In the genomic region with DNA sequence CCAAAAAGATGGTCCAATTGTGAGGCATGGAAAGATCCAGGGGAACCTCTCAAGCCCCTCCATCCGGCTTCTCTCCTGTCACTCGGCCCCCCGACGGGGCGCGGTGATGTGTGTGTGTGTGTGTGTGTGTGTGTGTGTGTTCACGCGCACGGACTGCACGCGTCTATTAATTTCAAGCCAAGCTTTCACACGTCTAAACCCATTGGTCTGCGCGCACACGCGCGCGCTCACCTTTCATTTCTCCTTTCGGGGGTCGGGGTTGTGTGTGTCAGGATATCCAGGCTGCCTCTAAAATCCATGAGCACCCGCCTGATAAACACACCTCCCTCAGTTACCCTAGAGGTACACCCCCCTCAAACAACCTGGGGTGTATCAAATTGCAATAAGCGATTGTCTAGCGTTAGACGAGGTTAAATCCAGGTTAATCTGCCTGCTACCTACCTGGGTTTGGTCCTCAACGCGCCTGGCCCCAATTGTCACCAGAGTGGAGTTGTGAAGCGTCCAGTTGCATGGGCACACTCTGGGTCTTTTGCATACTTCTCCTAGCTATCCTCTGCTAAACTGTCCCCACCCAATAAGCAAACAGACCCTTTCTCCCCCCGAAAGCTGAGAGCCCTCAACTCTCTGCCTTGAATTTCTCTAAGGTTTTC, we compare ENCODE assay signal across 8 mouse cellular contexts. TPM values are rescaled to one million over a fixed set of nuclear protein-coding genes. Genes with fewer than 3 reads are reported as not detected.
DNase-seq lines count a peak whose midpoint lies in the region; ATAC-seq and TF ChIP-seq lines count a peak whose summit lies in the region.

No protein-coding gene starts in this region.

- DNase-seq in lung, embryonic 14.5 days, result no peak
- no peak for DNase-seq in lung, postnatal 10 days
- peak; percentile 26 for DNase-seq in neural tube, embryonic 11.5 days (ENCODE audit: low spot score)
- DNase-seq in thymus, adult 2 months, result no peak
- no peak for DNase-seq in layer of hippocampus, postnatal 25 days (ENCODE audit: extremely low spot score in 1 of 2, low spot score in 1 of 2)
- no peak for DNase-seq in lung, postnatal 36 days

- no peak for TF ChIP-seq POLR2A in thymus, adult 2 months (IDR thresholded peaks at IDR 0.05; ENCODE audit: control insufficient read depth, extremely low read depth, insufficient read depth, low read length, poor library complexity)

- H3K27me3 ChIP-seq in lung, embryonic 14.5 days (ENCODE audit: insufficient read depth, low read length), result peaks cover 82% of the 10 kb centered on the region
- H3K27me3 ChIP-seq in forebrain, embryonic 13.5 days, result peaks cover 98% of the 10 kb centered on the region
- H3K27me3 ChIP-seq in intestine, embryonic 15.5 days (replicated peaks), result peaks cover 70% of the 10 kb centered on the region
- H3K27me3 ChIP-seq in neural tube, embryonic 11.5 days (ENCODE audit: control insufficient read depth, insufficient read depth, low read length), result peaks cover 80% of the 10 kb centered on the region
- peaks cover 38% of the 10 kb centered on the region for H3K27me3 ChIP-seq in thymus, adult 2 months (ENCODE audit: control insufficient read depth, insufficient read depth, low read length)

- WGBS in lung, embryonic 14.5 days, result 1% methylated on average over 28 of the region's 28 CpGs
- under 1% methylated on average over 28 of the region's 28 CpGs for WGBS in forebrain, embryonic 13.5 days
- WGBS in intestine, embryonic 15.5 days, result 3% methylated on average over 28 of the region's 28 CpGs
- 2% methylated on average over 28 of the region's 28 CpGs for WGBS in neural tube, embryonic 11.5 days
- 8% methylated on average over 28 of the region's 28 CpGs for WGBS in thymus, adult 2 months

- H3K9ac ChIP-seq in lung, embryonic 14.5 days, result no peak overlapping the region; the same call in 1 of the 2 replicates
- H3K9ac ChIP-seq in forebrain, embryonic 13.5 days, result 0 out of 2 replicates have a peak overlapping the region, but pooled peaks have one; percentile 56
- H3K9ac ChIP-seq in intestine, embryonic 15.5 days, result no peak overlapping the region
- no peak overlapping the region for H3K9ac ChIP-seq in neural tube, embryonic 11.5 days (ENCODE audit: low read length)

- peak overlapping the region; percentile 46 for H3K4me3 ChIP-seq in lung, embryonic 14.5 days (ENCODE audit: low read depth, low read length)
- peak overlapping the region; percentile 47 for H3K4me3 ChIP-seq in forebrain, embryonic 13.5 days
- peak overlapping the region; percentile 49 for H3K4me3 ChIP-seq in intestine, embryonic 15.5 days (replicated peaks)
- H3K4me3 ChIP-seq in neural tube, embryonic 11.5 days (ENCODE audit: low read depth, low read length), result peak overlapping the region; percentile 38
- H3K4me3 ChIP-seq in thymus, adult 2 months (ENCODE audit: control insufficient read depth, insufficient read depth, low read length), result no peak overlapping the region

- peaks cover 23% of the 10 kb centered on the region for H3K4me1 ChIP-seq in lung, embryonic 14.5 days (ENCODE audit: insufficient read depth)
- peaks cover 71% of the 10 kb centered on the region for H3K4me1 ChIP-seq in forebrain, embryonic 13.5 days
- H3K4me1 ChIP-seq in intestine, embryonic 15.5 days (replicated peaks), result peaks cover 80% of the 10 kb centered on the region
- H3K4me1 ChIP-seq in neural tube, embryonic 11.5 days (ENCODE audit: control insufficient read depth, insufficient read depth, low read length), result peaks cover 38% of the 10 kb centered on the region
- peaks cover 18% of the 10 kb centered on the region for H3K4me1 ChIP-seq in thymus, adult 2 months (replicated peaks; ENCODE audit: control insufficient read depth, insufficient read depth, low read length)

- no peaks in the 10 kb centered on the region for H3K36me3 ChIP-seq in lung, embryonic 14.5 days (ENCODE audit: insufficient read depth)
- no peaks in the 10 kb centered on the region for H3K36me3 ChIP-seq in forebrain, embryonic 13.5 days (ENCODE audit: poor library complexity, severe bottlenecking)
- no peaks in the 10 kb centered on the region for H3K36me3 ChIP-seq in intestine, embryonic 15.5 days
- no peaks in the 10 kb centered on the region; the same call in 1 of the 2 replicates for H3K36me3 ChIP-seq in neural tube, embryonic 11.5 days (ENCODE audit: control insufficient read depth, insufficient read depth, low read length)
- H3K36me3 ChIP-seq in thymus, adult 2 months (ENCODE audit: control insufficient read depth, insufficient read depth, low read length), result no peaks in the 10 kb centered on the region

- no peak for TF ChIP-seq CTCF in lung, embryonic 14.5 days (IDR thresholded peaks at IDR 0.05; ENCODE audit: low read depth)
- TF ChIP-seq CTCF in thymus, adult 2 months (IDR thresholded peaks at IDR 0.05; ENCODE audit: borderline replicate concordance, control insufficient read depth, extremely low read depth, insufficient read depth, low read length, poor library complexity), result no peak

- H3K4me2 ChIP-seq in lung, embryonic 14.5 days, result peak overlapping the region; percentile 87
- H3K4me2 ChIP-seq in forebrain, embryonic 13.5 days, result peak overlapping the region; percentile 87
- peak overlapping the region; percentile 96 for H3K4me2 ChIP-seq in intestine, embryonic 15.5 days (replicated peaks)
- H3K4me2 ChIP-seq in neural tube, embryonic 11.5 days (ENCODE audit: low read depth), result peak overlapping the region; percentile 92

- no peaks in the 10 kb centered on the region for H3K9me3 ChIP-seq in lung, embryonic 14.5 days (ENCODE audit: low read depth, low read length)
- H3K9me3 ChIP-seq in forebrain, embryonic 13.5 days (replicated peaks), result no peaks in the 10 kb centered on the region
- H3K9me3 ChIP-seq in intestine, embryonic 15.5 days, result no peaks in the 10 kb centered on the region
- no peaks in the 10 kb centered on the region for H3K9me3 ChIP-seq in neural tube, embryonic 11.5 days (ENCODE audit: control insufficient read depth, low read length)

- H3K27ac ChIP-seq in lung, embryonic 14.5 days (ENCODE audit: low read depth), result no peak overlapping the region
- H3K27ac ChIP-seq in forebrain, embryonic 13.5 days, result no peak overlapping the region
- H3K27ac ChIP-seq in intestine, embryonic 15.5 days, result no peak overlapping the region
- H3K27ac ChIP-seq in neural tube, embryonic 11.5 days (ENCODE audit: low read depth, low read length), result no peak overlapping the region
- H3K27ac ChIP-seq in thymus, adult 2 months (ENCODE audit: control insufficient read depth, insufficient read depth, low read length), result no peak overlapping the region

- ATAC-seq in lung, embryonic 14.5 days (ENCODE audit: insufficient read depth), result no peak
- ATAC-seq in forebrain, embryonic 13.5 days, result no peak
- no peak for ATAC-seq in intestine, embryonic 15.5 days
- ATAC-seq in neural tube, embryonic 11.5 days (ENCODE audit: insufficient read depth, low FRiP score, low TSS enrichment), result no peak

RNA-seq across cellular contexts. Expression of gene Cyp26b1, which starts 7.0 kb away (rescaled TPM):
- 1.6 and 2.2 TPM in 2 replicates for polyA plus RNA-seq in lung, embryonic 14.5 days (2014; fragmentation: Nextera tagmentation; extraction: Ambion mirVana)
- 0.63 and 2.9 TPM in 2 replicates for polyA plus RNA-seq in forebrain, embryonic 13.5 days (2015; fragmentation: Nextera tagmentation; extraction: Ambion mirVana)
- 2.0 and 2.6 TPM in 2 replicates for polyA plus RNA-seq in intestine, embryonic 15.5 days (2015; fragmentation: Nextera tagmentation; extraction: Ambion mirVana)
- 1.9 and 2.6 TPM in 2 replicates for polyA plus RNA-seq in neural tube, embryonic 11.5 days (2014; fragmentation: Nextera tagmentation; extraction: Ambion mirVana)
- polyA plus RNA-seq in thymus, adult 2 months (2012; rRNA removed), result 6.6 and 6.7 TPM in 2 replicates
- total RNA-seq in layer of hippocampus, postnatal 25 days (2021), result 10 to 100 TPM; 11.1 to 11.5 TPM
